Mouse (Mus musculus): ENCODE data around the gene Fibp. TPM values are rescaled to one million over a fixed set of nuclear protein-coding genes. Genes with fewer than 3 reads are reported as not detected.

Gene Fibp
- polyA plus RNA-seq, 1 experiment, result 88.6 TPM

GRCm38 (mm10) chr19:5444371-5444908 is 16.0 kb upstream of the Fibp start:
- Histone ChIP-seq H3K27ac (ENCODE audit: control insufficient read depth, insufficient read depth, low read depth, low read length, poor library complexity) (no peak overlapping the region), H3K4me1 (ENCODE audit: control insufficient read depth, insufficient read depth, low read length) (peaks cover 9% of the 10 kb centered on the region), H3K4me3 (replicated peaks; ENCODE audit: control insufficient read depth, low read depth, low read length) (no peak overlapping the region)
- WGBS, result 41% methylated on average over 9 of the region's 9 CpGs
- TF ChIP-seq POLR2A (IDR thresholded peaks at IDR 0.05; ENCODE audit: borderline replicate concordance, control insufficient read depth, low read depth, low read length), result no peak
- no peak for TF ChIP-seq CTCF (IDR thresholded peaks at IDR 0.05; ENCODE audit: control insufficient read depth, insufficient read depth, low read length)

- no peak for TF ChIP-seq CTCF (IDR thresholded peaks at IDR 0.05; ENCODE audit: control insufficient read depth, insufficient read depth, low read length)
- H3K27ac ChIP-seq (ENCODE audit: control insufficient read depth, insufficient read depth, low read depth, low read length, poor library complexity), result no peak overlapping the region
- H3K4me3 ChIP-seq (replicated peaks; ENCODE audit: control insufficient read depth, low read depth, low read length), result no peak overlapping the region
- H3K4me1 ChIP-seq (ENCODE audit: control insufficient read depth, insufficient read depth, low read length), result peaks cover 9% of the 10 kb centered on the region
- WGBS, result 56% methylated on average over 7 of the region's 7 CpGs
These were observed 15.5 kb upstream of the Fibp start for GRCm38 (mm10) chr19:5444954-5445353.

GRCm38 (mm10) chr19:5445747-5446146 is 14.7 kb upstream of the Fibp start:
- Histone ChIP-seq H3K27ac (ENCODE audit: control insufficient read depth, insufficient read depth, low read depth, low read length, poor library complexity) (no peak overlapping the region), H3K4me1 (ENCODE audit: control insufficient read depth, insufficient read depth, low read length) (peaks cover 9% of the 10 kb centered on the region), H3K4me3 (replicated peaks; ENCODE audit: control insufficient read depth, low read depth, low read length) (no peak overlapping the region)
- no peak for TF ChIP-seq POLR2A (IDR thresholded peaks at IDR 0.05; ENCODE audit: borderline replicate concordance, control insufficient read depth, low read depth, low read length)
- no peak for TF ChIP-seq CTCF (IDR thresholded peaks at IDR 0.05; ENCODE audit: control insufficient read depth, insufficient read depth, low read length)
- WGBS, result 90% methylated on average over 5 of the region's 5 CpGs

GRCm38 (mm10) chr19:5447515-5448353 is 12.7 kb upstream of the Fibp start, which contains the start of gene Fosl1:
Gene Fosl1, plus strand, starts transcription at chr19:5447547.
- Histone ChIP-seq H3K27ac (ENCODE audit: control insufficient read depth, insufficient read depth, low read depth, low read length, poor library complexity) (no peak within 1 kb of the TSS), H3K4me3 (replicated peaks; ENCODE audit: control insufficient read depth, low read depth, low read length) (peak within 1 kb of the TSS; percentile 50), H3K4me1 (ENCODE audit: control insufficient read depth, insufficient read depth, low read length) (peaks cover 9% of the 10 kb centered on the region)
- WGBS, result under 1% methylated on average over 70 of the region's 70 CpGs
- TF ChIP-seq POLR2A (IDR thresholded peaks at IDR 0.05; ENCODE audit: borderline replicate concordance, control insufficient read depth, low read depth, low read length) (peak; percentile 4; the same call in 1 of the 2 replicates), CTCF (IDR thresholded peaks at IDR 0.05; ENCODE audit: control insufficient read depth, insufficient read depth, low read length) (no peak)

- Histone ChIP-seq H3K4me3 (replicated peaks; ENCODE audit: control insufficient read depth, low read depth, low read length) (no peak overlapping the region), H3K4me1 (ENCODE audit: control insufficient read depth, insufficient read depth, low read length) (peaks cover 9% of the 10 kb centered on the region), H3K27ac (ENCODE audit: control insufficient read depth, insufficient read depth, low read depth, low read length, poor library complexity) (no peak overlapping the region)
- TF ChIP-seq POLR2A (IDR thresholded peaks at IDR 0.05; ENCODE audit: borderline replicate concordance, control insufficient read depth, low read depth, low read length) (no peak), CTCF (IDR thresholded peaks at IDR 0.05; ENCODE audit: control insufficient read depth, insufficient read depth, low read length) (no peak)
- WGBS, result 4% methylated on average over 36 of the region's 36 CpGs
These were observed 11.9 kb upstream of the Fibp start for GRCm38 (mm10) chr19:5448354-5449150.

- Histone ChIP-seq H3K27ac (ENCODE audit: control insufficient read depth, insufficient read depth, low read depth, low read length, poor library complexity) (no peak overlapping the region), H3K4me3 (replicated peaks; ENCODE audit: control insufficient read depth, low read depth, low read length) (no peak overlapping the region), H3K4me1 (ENCODE audit: control insufficient read depth, insufficient read depth, low read length) (peaks cover 9% of the 10 kb centered on the region)
- WGBS, result 75% methylated on average over 3 of the region's 3 CpGs
- TF ChIP-seq POLR2A (IDR thresholded peaks at IDR 0.05; ENCODE audit: borderline replicate concordance, control insufficient read depth, low read depth, low read length) (no peak), CTCF (IDR thresholded peaks at IDR 0.05; ENCODE audit: control insufficient read depth, insufficient read depth, low read length) (no peak)
These were observed 10.7 kb upstream of the Fibp start for GRCm38 (mm10) chr19:5449673-5450072.

GRCm38 (mm10) chr19:5451766-5452165 is 8.6 kb upstream of the Fibp start:
- TF ChIP-seq POLR2A (IDR thresholded peaks at IDR 0.05; ENCODE audit: borderline replicate concordance, control insufficient read depth, low read depth, low read length), result no peak
- no peak overlapping the region for H3K4me3 ChIP-seq (replicated peaks; ENCODE audit: control insufficient read depth, low read depth, low read length)
- whole genome bisulfite sequencing, result 59% methylated on average over 6 of the region's 6 CpGs
- H3K4me1 ChIP-seq (ENCODE audit: control insufficient read depth, insufficient read depth, low read length), result peaks cover 5% of the 10 kb centered on the region
- H3K27ac ChIP-seq (ENCODE audit: control insufficient read depth, insufficient read depth, low read depth, low read length, poor library complexity), result no peak overlapping the region

GRCm38 (mm10) chr19:5455037-5455436 is 5.4 kb upstream of the Fibp start:
- WGBS, result 89% methylated on average over 12 of the region's 12 CpGs
- TF ChIP-seq POLR2A (IDR thresholded peaks at IDR 0.05; ENCODE audit: borderline replicate concordance, control insufficient read depth, low read depth, low read length), result no peak
- TF ChIP-seq CTCF (IDR thresholded peaks at IDR 0.05; ENCODE audit: control insufficient read depth, insufficient read depth, low read length), result no peak
- H3K27ac ChIP-seq (ENCODE audit: control insufficient read depth, insufficient read depth, low read depth, low read length, poor library complexity), result no peak overlapping the region
- peaks cover 1% of the 10 kb centered on the region; the same call in 1 of the 2 replicates for H3K4me1 ChIP-seq (ENCODE audit: control insufficient read depth, insufficient read depth, low read length)
- H3K4me3 ChIP-seq (replicated peaks; ENCODE audit: control insufficient read depth, low read depth, low read length), result no peak overlapping the region

Measured in bone marrow, adult 2 months (tissue).